Mouse (Mus musculus): ENCODE results near the gene Crnn. TPM values are rescaled to one million over a fixed set of nuclear protein-coding genes. Genes with fewer than 3 reads are reported as not detected.

Gene Crnn
- polyA plus RNA-seq (2014; fragmentation: Nextera tagmentation; extraction: Ambion mirVana) = not detected in 2 replicates

GRCm38 (mm10) chr3:93144510-93145051 lies at the start of gene Crnn:
Gene Crnn (plus strand): TSS chr3:93144787.
- no peak within 1 kb of the TSS for H3K9ac ChIP-seq (replicated peaks; ENCODE audit: low read depth, low read length)
- H3K27me3 ChIP-seq (ENCODE audit: control insufficient read depth, insufficient read depth, low read length) = no peaks in the 10 kb centered on the region
- H3K4me1 ChIP-seq (ENCODE audit: control insufficient read depth, insufficient read depth, low read length) = no peaks in the 10 kb centered on the region
- H3K9me3 ChIP-seq (ENCODE audit: control insufficient read depth, low read depth, low read length) = no peaks in the 10 kb centered on the region
- H3K4me3 ChIP-seq (ENCODE audit: low read depth, low read length) = no peak within 1 kb of the TSS
- WGBS = 56% methylated on average over 1 of the region's 1 CpGs
- ATAC-seq (ENCODE audit: insufficient number of reproducible peaks, insufficient read depth, low FRiP score, low read depth) = no peak
- H3K27ac ChIP-seq (ENCODE audit: low read length) = no peak within 1 kb of the TSS
- H3K36me3 ChIP-seq (ENCODE audit: control insufficient read depth, insufficient read depth, low read length) = no peaks in the 10 kb centered on the region
- no peak within 1 kb of the TSS for H3K4me2 ChIP-seq (replicated peaks; ENCODE audit: low read depth, low read length)

DNA sequence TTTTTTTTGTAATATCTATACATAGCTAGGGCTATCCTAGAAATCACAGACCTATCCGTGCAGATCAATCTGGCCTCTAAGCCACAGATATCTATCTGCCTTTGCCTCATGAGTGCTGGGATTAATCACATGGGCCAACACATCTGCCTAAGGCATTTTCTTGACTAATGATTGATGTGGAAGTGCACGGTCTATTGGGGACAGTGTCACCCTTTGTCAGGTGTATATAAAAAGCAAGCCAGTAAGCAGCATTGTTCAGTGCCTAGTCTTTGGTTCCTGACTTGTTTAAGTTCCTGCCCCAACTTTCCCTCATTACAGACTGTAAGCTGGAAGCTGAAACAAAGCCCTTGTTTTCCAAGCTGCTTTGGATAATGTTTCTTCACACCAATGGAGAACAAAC lies 48.1 kb upstream of the Crnn start:
- no peak for ATAC-seq (ENCODE audit: insufficient number of reproducible peaks, insufficient read depth, low FRiP score, low read depth)
- Histone ChIP-seq H3K4me3 (ENCODE audit: low read depth, low read length) (no peak overlapping the region), H3K4me1 (ENCODE audit: control insufficient read depth, insufficient read depth, low read length) (no peaks in the 10 kb centered on the region), H3K9ac (replicated peaks; ENCODE audit: low read depth, low read length) (no peak overlapping the region), H3K9me3 (ENCODE audit: control insufficient read depth, low read depth, low read length) (no peaks in the 10 kb centered on the region), H3K27me3 (ENCODE audit: control insufficient read depth, insufficient read depth, low read length) (no peaks in the 10 kb centered on the region), H3K4me2 (replicated peaks; ENCODE audit: low read depth, low read length) (no peak overlapping the region), H3K36me3 (ENCODE audit: control insufficient read depth, insufficient read depth, low read length) (no peaks in the 10 kb centered on the region), H3K27ac (ENCODE audit: low read length) (no peak overlapping the region)
- 57% methylated on average over 2 of the region's 2 CpGs for WGBS

DNA sequence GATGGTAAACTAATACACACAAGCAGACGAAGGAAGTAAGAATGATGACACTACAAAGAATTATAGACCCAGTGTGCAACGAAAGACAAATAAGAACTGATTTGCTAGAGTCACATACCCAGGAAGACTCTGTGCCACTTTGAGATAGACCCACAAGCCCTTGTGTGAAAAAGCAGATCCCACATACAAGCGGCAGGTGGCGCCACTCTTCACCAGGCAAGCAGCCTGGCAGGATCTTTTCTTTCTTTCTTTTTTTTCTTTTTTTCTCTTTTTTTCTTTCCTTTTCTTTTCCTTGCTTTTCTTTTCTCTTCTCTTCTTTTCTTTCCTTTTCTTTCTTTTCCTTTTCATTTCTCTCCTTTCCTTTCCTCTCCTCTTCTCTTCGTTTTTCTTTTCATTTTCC lies 32.9 kb upstream of the Crnn start:
- Histone ChIP-seq H3K27me3 (ENCODE audit: control insufficient read depth, insufficient read depth, low read length) (no peaks in the 10 kb centered on the region), H3K4me1 (ENCODE audit: control insufficient read depth, insufficient read depth, low read length) (no peaks in the 10 kb centered on the region), H3K27ac (ENCODE audit: low read length) (no peak overlapping the region), H3K36me3 (ENCODE audit: control insufficient read depth, insufficient read depth, low read length) (no peaks in the 10 kb centered on the region), H3K4me3 (ENCODE audit: low read depth, low read length) (no peak overlapping the region), H3K4me2 (replicated peaks; ENCODE audit: low read depth, low read length) (no peak overlapping the region), H3K9ac (replicated peaks; ENCODE audit: low read depth, low read length) (no peak overlapping the region), H3K9me3 (ENCODE audit: control insufficient read depth, low read depth, low read length) (no peaks in the 10 kb centered on the region)
- ATAC-seq (ENCODE audit: insufficient number of reproducible peaks, insufficient read depth, low FRiP score, low read depth) = no peak
- WGBS = 43% methylated on average over 5 of the region's 5 CpGs

GRCm38 (mm10) chr3:93114481-93114880 lies 30.1 kb upstream of the Crnn start:
- ATAC-seq (ENCODE audit: insufficient number of reproducible peaks, insufficient read depth, low FRiP score, low read depth) = no peak
- Histone ChIP-seq H3K4me3 (ENCODE audit: low read depth, low read length) (no peak overlapping the region), H3K27ac (ENCODE audit: low read length) (no peak overlapping the region), H3K9me3 (ENCODE audit: control insufficient read depth, low read depth, low read length) (no peaks in the 10 kb centered on the region), H3K27me3 (ENCODE audit: control insufficient read depth, insufficient read depth, low read length) (no peaks in the 10 kb centered on the region), H3K9ac (replicated peaks; ENCODE audit: low read depth, low read length) (no peak overlapping the region), H3K36me3 (ENCODE audit: control insufficient read depth, insufficient read depth, low read length) (no peaks in the 10 kb centered on the region), H3K4me1 (ENCODE audit: control insufficient read depth, insufficient read depth, low read length) (no peaks in the 10 kb centered on the region), H3K4me2 (replicated peaks; ENCODE audit: low read depth, low read length) (no peak overlapping the region)
- WGBS = 2% methylated on average over 2 of the region's 2 CpGs

- no peak overlapping the region for H3K4me2 ChIP-seq (replicated peaks; ENCODE audit: low read depth, low read length)
- no peak overlapping the region for H3K4me3 ChIP-seq (ENCODE audit: low read depth, low read length)
- no peaks in the 10 kb centered on the region for H3K36me3 ChIP-seq (ENCODE audit: control insufficient read depth, insufficient read depth, low read length)
- no peak for ATAC-seq (ENCODE audit: insufficient number of reproducible peaks, insufficient read depth, low FRiP score, low read depth)
- no peaks in the 10 kb centered on the region for H3K9me3 ChIP-seq (ENCODE audit: control insufficient read depth, low read depth, low read length)
- no peak overlapping the region for H3K27ac ChIP-seq (ENCODE audit: low read length)
- no peak overlapping the region for H3K9ac ChIP-seq (replicated peaks; ENCODE audit: low read depth, low read length)
- H3K4me1 ChIP-seq (ENCODE audit: control insufficient read depth, insufficient read depth, low read length) = no peaks in the 10 kb centered on the region
- H3K27me3 ChIP-seq (ENCODE audit: control insufficient read depth, insufficient read depth, low read length) = no peaks in the 10 kb centered on the region
- WGBS = 49% methylated on average over 4 of the region's 4 CpGs
Measured at GRCm38 (mm10) chr3:93119101-93119500, 25.5 kb upstream of the Crnn start.

DNA sequence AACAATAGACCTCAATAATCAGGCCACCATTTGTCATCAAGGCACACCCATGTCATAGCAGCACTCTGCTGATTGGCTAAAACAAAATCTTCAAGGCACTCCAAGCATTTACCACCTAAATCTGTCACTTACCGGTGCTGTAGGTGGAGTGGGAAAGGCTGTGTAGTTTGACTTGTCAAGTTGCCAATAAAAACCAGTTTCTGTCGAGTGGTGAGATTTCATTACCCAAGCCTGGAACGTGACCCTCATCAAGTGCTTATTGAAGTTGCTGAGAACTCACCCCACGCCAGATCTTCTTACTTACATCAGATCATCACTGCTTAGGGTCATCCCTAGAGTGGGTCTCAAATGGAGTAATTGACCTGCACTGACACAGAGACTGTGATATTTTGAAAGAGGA lies 16.5 kb upstream of the Crnn start:
- Histone ChIP-seq H3K4me1 (ENCODE audit: control insufficient read depth, insufficient read depth, low read length) (no peaks in the 10 kb centered on the region), H3K27ac (ENCODE audit: low read length) (no peak overlapping the region), H3K9ac (replicated peaks; ENCODE audit: low read depth, low read length) (no peak overlapping the region), H3K36me3 (ENCODE audit: control insufficient read depth, insufficient read depth, low read length) (no peaks in the 10 kb centered on the region), H3K27me3 (ENCODE audit: control insufficient read depth, insufficient read depth, low read length) (no peaks in the 10 kb centered on the region), H3K4me2 (replicated peaks; ENCODE audit: low read depth, low read length) (no peak overlapping the region), H3K4me3 (ENCODE audit: low read depth, low read length) (no peak overlapping the region), H3K9me3 (ENCODE audit: control insufficient read depth, low read depth, low read length) (no peaks in the 10 kb centered on the region)
- WGBS = 37% methylated on average over 4 of the region's 4 CpGs
- ATAC-seq (ENCODE audit: insufficient number of reproducible peaks, insufficient read depth, low FRiP score, low read depth) = no peak

- Histone ChIP-seq H3K27ac (ENCODE audit: low read length) (no peak overlapping the region), H3K4me2 (replicated peaks; ENCODE audit: low read depth, low read length) (no peak overlapping the region), H3K9ac (replicated peaks; ENCODE audit: low read depth, low read length) (no peak overlapping the region), H3K4me3 (ENCODE audit: low read depth, low read length) (no peak overlapping the region), H3K36me3 (ENCODE audit: control insufficient read depth, insufficient read depth, low read length) (no peaks in the 10 kb centered on the region), H3K9me3 (ENCODE audit: control insufficient read depth, low read depth, low read length) (no peaks in the 10 kb centered on the region), H3K4me1 (ENCODE audit: control insufficient read depth, insufficient read depth, low read length) (no peaks in the 10 kb centered on the region), H3K27me3 (ENCODE audit: control insufficient read depth, insufficient read depth, low read length) (no peaks in the 10 kb centered on the region)
- WGBS = 53% methylated on average over 5 of the region's 5 CpGs
- ATAC-seq (ENCODE audit: insufficient number of reproducible peaks, insufficient read depth, low FRiP score, low read depth) = no peak
Measured at GRCm38 (mm10) chr3:93129076-93129475, 15.5 kb upstream of the Crnn start.

GRCm38 (mm10) chr3:93130460-93130859 lies 14.1 kb upstream of the Crnn start:
- H3K4me3 ChIP-seq (ENCODE audit: low read depth, low read length) = no peak overlapping the region
- no peaks in the 10 kb centered on the region for H3K9me3 ChIP-seq (ENCODE audit: control insufficient read depth, low read depth, low read length)
- 10% methylated on average over 3 of the region's 3 CpGs for WGBS
- ATAC-seq (ENCODE audit: insufficient number of reproducible peaks, insufficient read depth, low FRiP score, low read depth) = no peak
- H3K36me3 ChIP-seq (ENCODE audit: control insufficient read depth, insufficient read depth, low read length) = no peaks in the 10 kb centered on the region
- H3K4me1 ChIP-seq (ENCODE audit: control insufficient read depth, insufficient read depth, low read length) = no peaks in the 10 kb centered on the region
- no peak overlapping the region for H3K4me2 ChIP-seq (replicated peaks; ENCODE audit: low read depth, low read length)
- H3K27ac ChIP-seq (ENCODE audit: low read length) = no peak overlapping the region
- H3K9ac ChIP-seq (replicated peaks; ENCODE audit: low read depth, low read length) = no peak overlapping the region
- H3K27me3 ChIP-seq (ENCODE audit: control insufficient read depth, insufficient read depth, low read length) = no peaks in the 10 kb centered on the region

DNA sequence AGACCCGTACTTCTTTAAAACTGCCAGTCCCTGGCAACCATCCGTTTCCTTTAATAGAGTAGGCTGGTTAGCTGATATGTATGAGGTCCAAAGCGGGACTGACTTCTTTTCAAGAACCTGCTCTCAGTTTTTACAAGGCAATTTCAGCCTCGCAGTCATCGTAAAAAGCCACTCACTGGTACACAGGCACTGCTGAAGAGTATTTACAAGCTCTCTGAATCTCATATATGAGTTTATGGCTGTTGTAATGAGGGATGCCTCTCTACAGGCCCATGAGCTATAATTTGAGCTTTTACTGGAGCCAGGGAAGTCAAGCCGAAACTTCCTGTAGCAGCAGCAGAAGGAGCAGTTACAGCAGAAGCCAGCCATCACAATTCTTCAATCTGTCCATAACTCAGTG lies 17.9 kb downstream of the Crnn start:
- Histone ChIP-seq H3K9ac (replicated peaks; ENCODE audit: low read depth, low read length) (no peak overlapping the region), H3K4me3 (ENCODE audit: low read depth, low read length) (no peak overlapping the region), H3K9me3 (ENCODE audit: control insufficient read depth, low read depth, low read length) (no peaks in the 10 kb centered on the region), H3K4me1 (ENCODE audit: control insufficient read depth, insufficient read depth, low read length) (no peaks in the 10 kb centered on the region), H3K36me3 (ENCODE audit: control insufficient read depth, insufficient read depth, low read length) (no peaks in the 10 kb centered on the region), H3K27ac (ENCODE audit: low read length) (no peak overlapping the region), H3K27me3 (ENCODE audit: control insufficient read depth, insufficient read depth, low read length) (no peaks in the 10 kb centered on the region), H3K4me2 (replicated peaks; ENCODE audit: low read depth, low read length) (no peak overlapping the region)
- ATAC-seq (ENCODE audit: insufficient number of reproducible peaks, insufficient read depth, low FRiP score, low read depth) = no peak
- 80% methylated on average over 6 of the region's 6 CpGs for WGBS
